Mouse (Mus musculus): ENCODE data around the gene Smarca4. TPM values are rescaled to one million over a fixed set of nuclear protein-coding genes. Genes with fewer than 3 reads are reported as not detected.

The Smarca4 gene
- total and polyA plus RNA-seq, 2 experiments, result 13.1 to 15.2 TPM

DNA sequence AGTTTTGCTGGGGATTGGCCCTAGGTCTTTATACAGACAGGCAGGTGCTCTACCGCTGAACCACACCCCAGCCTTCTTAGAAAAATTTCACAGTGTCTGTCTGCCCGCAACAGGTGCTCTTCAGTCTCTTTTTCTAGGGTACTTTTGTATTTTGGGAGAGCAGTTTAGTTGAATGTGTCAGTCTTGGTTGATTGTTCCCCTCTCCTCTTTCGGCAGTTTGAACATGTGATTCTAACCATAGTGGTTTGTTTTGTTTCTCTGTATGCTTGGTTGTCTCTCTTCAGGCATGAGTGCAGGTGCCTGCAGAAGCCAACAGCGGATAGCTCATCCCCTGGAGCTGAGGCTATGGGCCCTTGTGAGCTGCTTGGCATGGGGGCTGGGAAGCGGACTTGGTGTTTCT is 36.3 kb downstream of the Smarca4 start:
- no peak overlapping the region for H3K27ac ChIP-seq (replicated peaks; ENCODE audit: insufficient read depth, low read depth, low read length)

DNA sequence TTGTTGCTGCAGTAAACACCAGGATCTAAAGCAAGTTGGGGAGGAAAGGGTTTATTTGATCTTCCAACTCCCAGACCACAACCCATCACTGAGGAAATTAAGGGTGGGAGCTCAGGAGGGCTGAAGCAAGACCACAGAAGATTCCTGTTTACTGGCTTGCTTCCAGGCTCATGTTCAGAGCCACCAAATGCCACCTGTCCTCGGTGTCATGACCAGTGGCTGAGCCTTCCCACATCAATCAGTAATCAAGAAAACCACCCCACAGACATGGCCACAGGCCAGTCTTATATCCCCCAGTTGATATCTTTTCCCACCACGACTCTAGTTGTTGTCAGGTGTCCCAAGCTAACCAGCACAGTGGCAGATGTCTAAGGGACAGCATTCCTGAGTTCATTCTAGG is 37.3 kb downstream of the Smarca4 start:
- Histone ChIP-seq H3K4me1 (ENCODE audit: control insufficient read depth, insufficient read depth, low read length) (no peaks in the 10 kb centered on the region), H3K4me3 (ENCODE audit: insufficient read depth, low read depth, low read length) (no peak overlapping the region), H3K27ac (replicated peaks; ENCODE audit: insufficient read depth, low read depth, low read length) (no peak overlapping the region), H3K79me2 (ENCODE audit: control insufficient read depth, insufficient read depth, low read length) (peaks cover 7% of the 10 kb centered on the region), H3K27me3 (ENCODE audit: control insufficient read depth, insufficient read depth, low read length) (no peaks in the 10 kb centered on the region), H3K9ac (ENCODE audit: low read depth, low read length) (no peak overlapping the region), H3K36me3 (ENCODE audit: control insufficient read depth, insufficient read depth, low read length) (peaks cover 43% of the 10 kb centered on the region)
- no peak for DNase-seq (ENCODE audit: extremely low read depth, low read depth, low spot score)
- WGBS, result 65% methylated on average over 2 of the region's 2 CpGs
- TF ChIP-seq CTCF (IDR thresholded peaks at IDR 0.05; ENCODE audit: low read depth, low read length), result no peak
- no peak for TF ChIP-seq POLR2A (IDR thresholded peaks at IDR 0.05; ENCODE audit: extremely low read depth, insufficient read depth, low read length)

More for the DNA sequence above, 36.3 kb downstream of the Smarca4 start:
- Histone ChIP-seq H3K27me3 (ENCODE audit: control insufficient read depth, insufficient read depth, low read length) (no peaks in the 10 kb centered on the region), H3K9ac (ENCODE audit: low read depth, low read length) (no peak overlapping the region), H3K36me3 (ENCODE audit: control insufficient read depth, insufficient read depth, low read length) (peaks cover 46% of the 10 kb centered on the region), H3K79me2 (ENCODE audit: control insufficient read depth, insufficient read depth, low read length) (peaks cover 7% of the 10 kb centered on the region), H3K4me1 (ENCODE audit: control insufficient read depth, insufficient read depth, low read length) (peaks cover 5% of the 10 kb centered on the region), H3K4me3 (ENCODE audit: insufficient read depth, low read depth, low read length) (no peak overlapping the region)
- DNase-seq (ENCODE audit: extremely low read depth, low read depth, low spot score), result no peak
- TF ChIP-seq CTCF (IDR thresholded peaks at IDR 0.05; ENCODE audit: low read depth, low read length), result no peak
- no peak for TF ChIP-seq POLR2A (IDR thresholded peaks at IDR 0.05; ENCODE audit: extremely low read depth, insufficient read depth, low read length)
- 96% methylated on average over 5 of the region's 5 CpGs for WGBS

DNA sequence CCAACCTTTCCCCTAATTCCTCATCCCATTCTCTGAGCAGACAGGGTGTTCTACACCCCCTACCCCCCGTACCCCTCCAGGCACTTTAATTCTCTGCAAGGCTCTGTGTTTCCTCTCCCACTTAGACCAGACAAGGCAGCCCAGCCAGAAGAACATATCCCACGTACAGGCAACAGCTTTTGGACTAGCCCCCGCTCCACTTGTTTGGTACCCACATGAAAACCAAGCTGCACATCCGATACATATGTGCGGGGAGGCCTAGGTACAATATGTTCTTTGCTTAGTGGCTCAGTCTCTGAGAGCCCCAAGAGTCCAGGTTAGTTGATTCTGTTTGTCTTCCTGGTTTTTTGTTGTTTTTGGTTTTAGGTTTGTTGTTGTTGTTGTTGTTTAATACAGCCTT is 46.1 kb downstream of the Smarca4 start:
- H3K27me3 ChIP-seq (ENCODE audit: control insufficient read depth, insufficient read depth, low read length), result no peaks in the 10 kb centered on the region
- peaks cover 56% of the 10 kb centered on the region for H3K36me3 ChIP-seq (ENCODE audit: control insufficient read depth, insufficient read depth, low read length)
- WGBS, result 98% methylated on average over 5 of the region's 5 CpGs

GRCm38 (mm10) chr9:21668946-21669345 is 53.0 kb downstream of the Smarca4 start:
- Histone ChIP-seq H3K79me2 (ENCODE audit: control insufficient read depth, insufficient read depth, low read length) (no peaks in the 10 kb centered on the region), H3K4me3 (ENCODE audit: insufficient read depth, low read depth, low read length) (no peak overlapping the region), H3K4me1 (ENCODE audit: control insufficient read depth, insufficient read depth, low read length) (no peaks in the 10 kb centered on the region; the same call in 1 of the 2 replicates), H3K9ac (ENCODE audit: low read depth, low read length) (no peak overlapping the region), H3K36me3 (ENCODE audit: control insufficient read depth, insufficient read depth, low read length) (peaks cover 62% of the 10 kb centered on the region), H3K27me3 (ENCODE audit: control insufficient read depth, insufficient read depth, low read length) (no peaks in the 10 kb centered on the region), H3K27ac (replicated peaks; ENCODE audit: insufficient read depth, low read depth, low read length) (0 out of 2 replicates have a peak overlapping the region, but pooled peaks have one; percentile 25)
- WGBS, result 79% methylated on average over 7 of the region's 7 CpGs
- TF ChIP-seq POLR2A (IDR thresholded peaks at IDR 0.05; ENCODE audit: extremely low read depth, insufficient read depth, low read length), result no peak
- TF ChIP-seq CTCF (IDR thresholded peaks at IDR 0.05; ENCODE audit: low read depth, low read length), result no peak
- peak; percentile 92 for DNase-seq (ENCODE audit: extremely low read depth, low read depth, low spot score)

More for the DNA sequence above, 46.1 kb downstream of the Smarca4 start:
- TF ChIP-seq POLR2A (IDR thresholded peaks at IDR 0.05; ENCODE audit: extremely low read depth, insufficient read depth, low read length) (no peak), CTCF (IDR thresholded peaks at IDR 0.05; ENCODE audit: low read depth, low read length) (no peak)
- Histone ChIP-seq H3K79me2 (ENCODE audit: control insufficient read depth, insufficient read depth, low read length) (no peaks in the 10 kb centered on the region), H3K27ac (replicated peaks; ENCODE audit: insufficient read depth, low read depth, low read length) (no peak overlapping the region), H3K4me3 (ENCODE audit: insufficient read depth, low read depth, low read length) (no peak overlapping the region), H3K9ac (ENCODE audit: low read depth, low read length) (no peak overlapping the region), H3K4me1 (ENCODE audit: control insufficient read depth, insufficient read depth, low read length) (no peaks in the 10 kb centered on the region)
- DNase-seq (ENCODE audit: extremely low read depth, low read depth, low spot score), result no peak

DNA sequence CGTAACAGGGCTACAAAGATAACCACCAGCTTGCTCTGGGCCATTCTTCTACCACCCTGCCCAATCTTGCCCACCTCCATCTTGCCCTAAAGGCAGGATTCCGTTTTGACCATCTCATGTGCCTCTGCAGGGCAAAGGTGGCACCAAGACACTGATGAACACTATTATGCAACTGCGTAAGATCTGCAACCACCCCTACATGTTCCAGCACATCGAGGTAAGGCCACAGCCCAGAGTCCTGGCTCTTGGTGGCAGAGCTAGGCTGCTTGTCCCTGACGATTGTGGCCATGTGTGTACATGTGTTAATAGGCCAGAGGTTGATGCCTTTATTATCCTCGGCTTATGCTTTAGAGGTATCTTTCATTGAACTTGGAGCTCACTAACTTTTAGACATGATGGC is 54.4 kb downstream of the Smarca4 start:
- H3K27me3 ChIP-seq (ENCODE audit: control insufficient read depth, insufficient read depth, low read length), result no peaks in the 10 kb centered on the region
- no peaks in the 10 kb centered on the region for H3K79me2 ChIP-seq (ENCODE audit: control insufficient read depth, insufficient read depth, low read length)
- 64% methylated on average over 6 of the region's 6 CpGs for WGBS
- no peak overlapping the region for H3K27ac ChIP-seq (replicated peaks; ENCODE audit: insufficient read depth, low read depth, low read length)
- H3K4me3 ChIP-seq (ENCODE audit: insufficient read depth, low read depth, low read length), result no peak overlapping the region
- peak; percentile 82 for DNase-seq (ENCODE audit: extremely low read depth, low read depth, low spot score)
- TF ChIP-seq POLR2A (IDR thresholded peaks at IDR 0.05; ENCODE audit: extremely low read depth, insufficient read depth, low read length) (no peak), CTCF (IDR thresholded peaks at IDR 0.05; ENCODE audit: low read depth, low read length) (no peak)
- no peaks in the 10 kb centered on the region; the same call in 1 of the 2 replicates for H3K4me1 ChIP-seq (ENCODE audit: control insufficient read depth, insufficient read depth, low read length)
- H3K9ac ChIP-seq (ENCODE audit: low read depth, low read length), result no peak overlapping the region
- peaks cover 60% of the 10 kb centered on the region for H3K36me3 ChIP-seq (ENCODE audit: control insufficient read depth, insufficient read depth, low read length)

- Histone ChIP-seq H3K79me2 (ENCODE audit: control insufficient read depth, insufficient read depth, low read length) (no peaks in the 10 kb centered on the region), H3K27ac (replicated peaks; ENCODE audit: insufficient read depth, low read depth, low read length) (no peak overlapping the region), H3K9ac (ENCODE audit: low read depth, low read length) (no peak overlapping the region), H3K36me3 (ENCODE audit: control insufficient read depth, insufficient read depth, low read length) (peaks cover 66% of the 10 kb centered on the region), H3K4me1 (ENCODE audit: control insufficient read depth, insufficient read depth, low read length) (no peaks in the 10 kb centered on the region; the same call in 1 of the 2 replicates), H3K27me3 (ENCODE audit: control insufficient read depth, insufficient read depth, low read length) (no peaks in the 10 kb centered on the region), H3K4me3 (ENCODE audit: insufficient read depth, low read depth, low read length) (no peak overlapping the region)
- WGBS, result 95% methylated on average over 5 of the region's 5 CpGs
- TF ChIP-seq CTCF (IDR thresholded peaks at IDR 0.05; ENCODE audit: low read depth, low read length), result no peak
- DNase-seq (ENCODE audit: extremely low read depth, low read depth, low spot score), result peak; percentile 61
Observed at GRCm38 (mm10) chr9:21671753-21672152, 55.8 kb downstream of the Smarca4 start.

All from liver, adult 2 months (tissue).